Mouse (Mus musculus) ZHBTc4 (cell line): ENCODE measurements at regions not wholly inside any gene's neighbourhood (a gene's known extent, or its start where the extent isn't known, plus 50 kb on each side); places are given as distances from the start of the nearest gene placed in this dataset.

Experiments used
- DNase-seq: peaks from one replicate; pipeline ENCODE4 v3.0.0-alpha.2; 2011; ENCODE audit warnings: low read depth, low spot score

DNA sequence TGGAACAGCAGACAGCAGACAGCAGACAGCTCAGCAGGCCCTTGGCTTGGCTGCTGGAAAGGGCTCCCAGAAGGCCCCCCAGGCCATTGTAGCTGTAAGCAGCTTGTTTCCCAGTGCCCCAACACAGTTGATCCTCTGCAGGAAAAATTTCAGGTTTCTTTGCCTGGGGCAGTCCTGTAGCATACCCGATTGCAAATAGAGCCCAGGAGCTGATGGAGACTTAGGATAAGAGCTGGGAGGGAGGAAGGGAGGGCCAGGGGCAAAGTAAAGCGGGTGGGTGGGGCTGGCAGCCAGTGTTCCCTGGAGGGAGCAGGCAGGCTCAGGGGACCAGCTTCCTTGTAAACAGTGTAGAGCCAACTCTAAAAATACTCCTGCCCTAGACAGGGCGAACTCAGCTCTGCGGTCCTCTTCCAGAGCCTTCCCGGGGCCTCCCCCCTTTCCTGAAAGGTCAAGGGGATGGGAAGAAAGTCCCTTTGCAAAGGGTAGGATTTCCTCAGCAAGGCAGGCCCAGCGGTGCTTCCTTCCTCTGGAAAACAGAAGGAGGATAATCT lies 101.8 kb upstream of the Jun start:
- DNase-seq: peak; percentile 69

DNA sequence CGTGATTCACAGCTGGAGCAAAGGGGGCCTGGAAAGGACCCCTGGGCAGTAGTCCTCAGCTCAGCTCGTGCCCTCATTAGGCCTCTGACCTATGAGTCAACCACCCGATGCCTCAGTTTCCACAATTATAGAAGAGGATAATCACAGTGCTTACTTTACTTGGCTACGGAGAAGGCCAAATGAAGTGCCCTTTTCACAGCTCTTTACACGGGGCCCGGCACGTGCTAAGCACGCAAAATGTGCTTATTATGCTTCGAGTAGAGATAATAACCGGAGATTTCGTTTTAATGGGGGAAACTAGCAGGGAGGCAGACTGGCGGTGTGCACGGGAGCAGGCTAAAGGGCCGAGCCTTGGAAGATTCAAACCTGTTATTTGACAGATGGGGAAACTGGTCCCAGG lies 102.4 kb upstream of the Jun start:
- DNase-seq: no peak

DNA sequence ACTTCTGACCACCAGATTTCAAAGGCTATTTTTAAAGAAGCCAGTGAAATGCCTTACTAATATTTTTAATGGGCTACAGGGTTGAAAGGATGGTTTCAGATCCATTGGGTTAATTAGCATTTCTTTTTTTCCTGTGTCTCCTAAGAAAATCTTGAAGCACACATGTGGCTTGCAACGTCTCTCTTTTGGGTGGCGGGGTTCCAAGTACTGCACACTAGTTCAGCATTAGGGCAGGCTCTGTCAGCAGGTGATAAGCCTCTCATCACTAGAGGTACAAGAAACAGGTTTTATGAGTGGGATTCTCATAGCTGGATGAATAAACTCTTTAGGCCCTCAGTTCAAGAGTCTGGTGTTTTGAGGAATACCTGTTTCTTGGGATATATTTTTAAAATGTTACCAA lies 103.2 kb upstream of the Jun start:
- no peak for DNase-seq

DNA sequence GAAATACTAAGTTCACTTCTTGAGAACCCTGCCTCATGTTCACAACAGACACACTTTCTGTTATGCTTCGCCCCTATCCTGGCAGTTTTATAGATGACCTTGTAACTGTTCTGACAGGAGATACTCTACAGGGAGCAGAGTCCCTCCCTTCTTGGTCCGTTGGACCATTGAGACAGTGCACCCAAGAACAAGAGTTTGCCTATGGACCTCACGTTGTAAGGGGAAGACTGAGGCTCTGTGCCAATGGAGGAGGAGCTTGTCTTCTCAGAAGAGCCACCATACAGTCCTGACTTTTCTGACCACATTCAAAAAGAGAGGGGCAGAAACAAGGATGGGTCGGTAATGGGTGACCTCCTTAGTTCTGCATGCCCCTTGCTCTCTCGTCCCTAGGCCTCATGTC lies 103.8 kb upstream of the Jun start:
- no peak for DNase-seq

DNA sequence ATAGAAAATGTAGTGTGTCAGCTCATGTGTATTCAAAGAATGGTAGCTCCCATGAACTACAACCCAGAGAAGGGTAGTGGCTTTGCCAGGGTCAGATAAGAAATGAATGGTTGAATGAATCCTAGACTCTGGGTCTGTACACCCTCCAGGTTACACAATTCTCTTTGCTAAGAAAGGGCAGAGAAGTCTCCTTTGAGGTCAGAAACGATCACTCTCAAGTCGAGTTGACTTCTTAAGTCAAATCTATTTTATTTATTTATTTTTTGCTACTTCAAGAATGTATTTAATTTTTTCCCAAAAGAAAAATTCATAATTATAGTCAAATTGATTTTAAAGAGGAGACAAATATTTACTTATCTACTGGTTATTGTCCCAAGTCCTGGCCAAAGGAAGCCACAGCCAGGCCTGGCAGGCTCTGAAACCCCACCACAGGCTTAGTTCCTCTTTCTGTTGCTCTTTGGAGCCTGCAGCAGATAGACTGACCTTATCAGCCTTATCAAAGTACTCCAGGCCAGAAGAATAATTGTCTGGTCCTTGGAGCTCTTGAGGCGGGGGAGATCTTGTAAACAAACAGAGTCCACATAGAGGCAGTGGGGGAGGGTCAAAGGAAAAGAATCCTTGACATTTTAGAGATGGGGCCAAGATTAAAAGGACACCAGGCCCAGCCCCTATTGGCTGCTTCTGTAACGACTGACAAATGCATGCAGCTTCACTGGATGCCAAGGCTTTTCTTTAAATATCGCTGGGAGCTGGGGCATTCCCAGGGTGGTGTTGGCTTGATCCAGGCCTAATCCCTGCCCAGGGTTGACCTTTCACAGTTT lies 104.6 kb upstream of the Jun start:
- no peak for DNase-seq

DNA sequence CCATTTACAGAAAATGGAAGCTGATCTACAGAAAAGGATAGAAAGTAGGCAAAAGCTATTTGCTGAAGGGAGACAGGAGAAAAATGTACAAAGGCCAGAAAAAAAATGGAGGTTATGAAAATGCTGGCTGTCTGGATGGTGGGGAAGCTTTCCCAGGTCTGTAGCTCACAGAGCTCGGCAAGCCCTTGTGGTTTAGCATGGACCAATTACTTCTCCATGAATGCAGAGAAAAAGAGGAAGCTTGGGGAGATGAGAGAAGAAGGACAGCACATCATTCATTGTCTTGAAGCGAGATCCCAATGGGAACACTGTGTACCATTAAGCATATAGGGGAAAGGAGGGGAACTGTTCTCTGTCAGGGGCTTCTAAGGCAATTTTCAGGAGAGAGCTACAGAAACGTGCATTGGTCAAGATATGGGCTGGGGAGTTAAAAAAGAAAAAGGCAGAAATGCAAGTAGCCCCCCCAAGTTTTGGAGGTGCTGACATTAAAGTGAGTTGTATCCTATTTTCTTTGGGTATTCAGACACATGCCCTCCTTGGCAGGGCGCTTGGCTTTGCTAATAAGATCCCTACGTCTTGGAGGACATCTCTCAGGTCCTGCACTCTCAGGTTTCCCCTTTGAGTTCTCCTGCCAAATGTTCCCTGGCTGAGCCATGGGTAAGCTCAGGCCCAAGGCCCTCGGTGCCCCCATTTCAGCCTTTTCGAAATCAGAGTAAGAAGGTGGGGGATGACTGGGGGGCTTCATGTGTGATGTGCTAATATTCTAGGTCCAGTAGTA lies 105.8 kb upstream of the Jun start:
- DNase-seq: no peak

DNA sequence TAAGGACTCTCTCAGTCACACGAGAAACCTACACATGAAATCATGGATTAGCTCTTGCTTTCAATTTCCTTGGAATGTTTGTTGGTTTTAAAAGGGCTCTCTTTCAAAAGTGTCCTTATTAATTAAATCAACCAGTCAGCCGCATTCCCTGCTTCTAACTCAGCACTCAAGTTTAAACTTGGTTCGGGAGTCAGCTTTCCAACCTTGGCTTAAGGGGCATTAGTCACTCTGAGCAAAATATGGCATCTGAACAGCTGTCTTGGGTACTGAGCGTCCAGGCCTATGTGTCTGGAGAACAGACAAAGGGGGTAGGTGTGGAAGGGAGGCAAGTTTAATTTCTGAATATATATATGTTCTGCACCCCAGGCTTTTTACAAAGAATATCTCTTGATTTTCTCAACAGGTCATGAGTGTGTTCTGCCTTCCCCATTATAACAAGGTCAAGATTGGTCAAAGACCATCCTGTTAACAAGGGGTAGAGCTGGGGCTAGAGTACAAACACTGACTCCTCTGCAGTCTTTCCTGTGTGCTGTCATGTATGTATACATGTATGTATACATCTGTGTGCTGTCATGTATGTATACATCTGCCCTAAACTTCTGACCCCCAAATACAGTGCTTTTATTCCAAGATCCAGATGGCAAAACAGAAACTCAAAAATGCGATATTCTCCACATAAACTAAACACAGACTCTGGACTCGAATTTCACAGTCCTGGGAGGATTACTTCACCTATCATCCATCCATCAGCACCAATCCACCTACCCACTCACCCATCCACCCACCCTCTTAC lies 106.8 kb upstream of the Jun start:
- DNase-seq: no peak

DNA sequence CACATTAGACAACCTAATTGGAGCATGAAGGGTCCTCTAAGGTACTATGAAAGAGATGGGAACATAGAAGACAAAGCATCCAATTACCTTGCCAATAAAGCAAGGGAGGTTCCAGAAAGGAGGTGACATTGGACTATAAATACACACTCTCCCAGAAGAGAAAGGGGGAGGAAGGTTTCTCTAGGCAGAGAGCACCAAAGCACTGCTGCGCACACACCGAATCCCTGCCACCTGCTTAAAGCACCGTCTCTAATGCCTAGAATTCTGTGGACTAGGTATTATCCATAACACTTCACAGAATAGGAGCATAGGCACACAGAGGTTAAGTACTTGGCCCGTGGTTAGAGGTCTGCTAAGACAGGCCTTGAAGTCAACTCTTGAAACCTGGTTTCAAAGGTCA lies 107.8 kb upstream of the Jun start:
- no peak for DNase-seq

DNA sequence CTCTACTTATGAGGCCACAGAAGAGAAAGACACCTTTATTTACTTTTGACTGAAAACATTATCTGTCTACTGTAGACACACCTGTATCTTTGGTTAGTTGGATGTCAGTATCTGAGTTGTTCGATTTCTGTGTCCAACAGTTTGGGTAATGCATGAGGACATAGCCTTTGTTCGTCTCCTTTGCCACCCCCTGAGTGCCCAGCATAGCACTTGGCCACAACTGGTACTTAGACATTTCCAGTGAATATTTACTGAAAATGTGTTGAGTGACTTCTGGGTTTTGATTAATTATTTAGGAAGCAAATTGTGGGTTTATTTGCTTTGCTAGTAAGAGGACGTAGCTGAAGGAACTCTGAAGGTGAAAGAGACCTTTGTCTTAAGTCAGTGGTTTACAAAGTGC lies 108.4 kb upstream of the Jun start:
- no peak for DNase-seq

DNA sequence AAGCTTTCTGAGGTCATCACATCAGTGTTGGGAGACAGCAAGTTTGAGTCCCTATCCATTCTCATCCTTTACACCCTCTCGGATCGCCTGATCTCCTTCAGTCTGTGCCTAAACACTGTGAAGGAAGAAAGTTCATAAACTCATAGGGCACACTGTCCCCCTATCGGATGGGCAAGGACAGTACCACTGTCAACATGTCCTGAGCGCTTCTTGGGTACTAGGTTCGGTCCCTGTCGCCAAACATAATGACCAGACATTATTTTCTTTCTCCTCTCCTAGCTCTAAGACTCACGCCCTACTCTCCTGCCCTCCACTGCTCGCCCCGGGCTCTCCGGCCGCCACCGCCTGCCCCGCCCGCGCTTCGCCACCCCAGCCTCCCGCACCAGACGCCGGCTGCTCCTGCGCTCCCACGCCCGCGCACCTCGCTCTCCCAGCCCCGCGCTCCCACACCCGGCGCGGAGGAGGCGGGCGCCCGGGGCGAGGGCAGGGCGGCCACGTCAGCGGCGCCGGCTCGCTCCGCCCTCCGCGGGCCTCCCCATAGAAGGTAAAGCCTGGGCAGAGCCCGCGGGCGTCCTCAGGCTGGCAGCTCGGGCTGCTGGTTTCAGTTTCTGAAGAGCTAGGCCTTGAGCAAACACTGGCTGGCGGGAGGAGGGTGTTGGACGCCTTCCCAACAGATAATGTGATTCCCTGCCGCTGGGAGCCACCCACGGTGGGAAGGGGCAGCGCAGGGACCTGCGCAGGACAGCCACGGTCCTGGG lies 109.1 kb upstream of the Jun start:
- peak; percentile 87 for DNase-seq

DNA sequence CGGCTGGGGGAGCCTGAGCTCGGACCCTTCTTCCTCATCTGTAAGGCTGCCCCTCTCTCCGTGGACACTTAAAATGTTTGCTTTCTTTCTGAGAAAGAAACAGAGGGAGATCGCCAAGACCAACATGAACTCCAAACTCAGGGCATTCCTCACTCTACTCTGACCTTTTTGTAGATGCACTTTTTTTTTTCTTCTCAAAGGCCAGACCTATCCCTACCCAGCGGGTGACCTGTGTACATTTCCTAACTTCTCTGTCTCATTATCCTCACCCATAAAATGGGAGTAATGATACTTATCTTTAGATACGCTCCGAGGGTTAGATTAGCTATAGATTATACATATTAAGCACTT lies 109.6 kb upstream of the Jun start:
- DNase-seq: no peak

DNA sequence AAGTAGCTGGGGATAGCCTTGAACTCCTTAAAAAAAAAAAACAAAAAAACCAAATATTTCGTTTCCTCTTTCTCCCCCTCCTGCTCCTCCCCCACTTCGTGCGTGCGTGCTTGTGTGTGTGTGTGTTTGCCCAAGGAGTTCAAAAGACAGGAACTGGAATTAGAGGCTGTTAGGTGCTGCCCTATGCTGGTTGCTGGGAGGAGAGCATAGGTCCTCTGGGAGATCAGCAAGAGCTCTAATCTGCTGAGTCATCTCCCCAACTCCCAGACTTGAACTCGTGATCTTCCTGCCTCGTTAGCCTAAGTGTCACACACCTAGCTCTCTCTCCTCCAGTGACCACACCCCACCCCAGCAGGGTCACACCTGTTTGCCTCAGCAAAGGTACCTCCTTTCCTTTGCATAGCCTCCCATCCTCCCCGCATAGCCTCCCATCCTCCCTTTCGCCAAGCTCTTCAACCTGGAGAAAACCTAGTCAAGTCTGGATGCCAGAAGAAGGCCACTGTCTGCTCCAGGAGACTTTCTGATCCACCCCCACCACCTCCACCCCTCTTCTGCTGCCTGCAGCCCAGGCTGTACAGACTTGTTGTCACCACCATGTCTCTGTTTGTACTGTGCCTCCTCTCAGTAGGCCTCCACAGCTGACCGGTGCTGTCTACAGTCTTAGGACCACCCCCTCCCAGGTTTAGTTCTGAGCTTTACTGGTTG lies 110.5 kb upstream of the Jun start:
- peak; percentile 66 for DNase-seq

DNA sequence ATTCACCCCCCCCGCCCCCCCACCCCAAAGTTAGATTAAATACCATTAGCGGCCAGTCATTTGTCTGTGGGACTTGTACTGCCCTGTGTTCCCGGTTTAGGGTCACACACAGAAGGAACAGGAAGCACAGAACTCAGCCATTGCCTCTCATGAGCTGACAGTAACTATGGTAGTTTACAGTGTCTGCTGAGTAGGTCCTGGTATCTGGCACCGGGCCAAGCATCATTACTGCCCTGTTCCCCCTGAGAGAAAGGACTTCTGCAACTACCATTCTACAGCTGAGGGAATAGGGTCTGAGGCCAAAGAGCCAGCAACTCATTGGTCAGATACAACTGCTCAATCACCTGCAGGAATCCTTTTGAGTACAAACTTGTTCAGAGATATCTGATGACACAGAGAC lies 111.4 kb upstream of the Jun start:
- DNase-seq: no peak

DNA sequence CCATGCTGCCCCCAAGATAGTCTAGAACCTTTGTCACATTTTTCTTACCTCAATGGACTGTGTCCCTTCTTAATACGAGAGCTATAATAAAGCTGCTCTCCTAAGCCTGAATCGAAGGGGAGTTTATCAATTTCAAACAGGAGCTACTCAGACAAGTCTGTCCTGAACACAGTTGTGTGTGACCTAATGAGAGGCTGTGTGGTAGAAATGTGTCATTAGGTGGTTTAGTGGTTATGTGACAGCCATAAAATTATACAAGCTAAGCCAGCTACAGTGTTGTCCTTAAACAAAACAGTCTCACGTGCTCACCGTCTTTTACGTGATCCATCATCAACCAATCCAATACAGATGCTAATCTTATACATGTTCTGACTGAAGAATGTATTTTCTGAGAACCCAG lies 114.5 kb upstream of the Jun start:
- no peak for DNase-seq

DNA sequence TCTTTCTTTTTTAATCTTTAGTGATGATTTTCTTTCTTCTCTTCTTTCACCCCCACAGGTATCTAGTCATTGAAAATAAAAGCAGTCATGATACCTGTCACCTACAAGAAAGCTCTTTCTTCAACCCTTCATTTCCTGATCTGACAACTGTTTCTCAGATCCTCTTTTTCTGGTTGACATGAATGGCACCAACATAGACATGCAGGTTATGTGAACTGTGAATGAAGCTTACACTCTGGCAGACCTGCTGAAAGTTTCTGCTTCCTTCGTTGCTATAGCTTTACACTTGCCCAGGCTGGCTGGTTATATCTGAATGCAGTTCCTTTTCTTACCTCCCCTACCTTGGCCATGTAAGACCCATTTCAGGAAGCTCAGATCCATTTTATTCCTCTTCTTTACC lies 115.2 kb upstream of the Jun start:
- no peak for DNase-seq

DNA sequence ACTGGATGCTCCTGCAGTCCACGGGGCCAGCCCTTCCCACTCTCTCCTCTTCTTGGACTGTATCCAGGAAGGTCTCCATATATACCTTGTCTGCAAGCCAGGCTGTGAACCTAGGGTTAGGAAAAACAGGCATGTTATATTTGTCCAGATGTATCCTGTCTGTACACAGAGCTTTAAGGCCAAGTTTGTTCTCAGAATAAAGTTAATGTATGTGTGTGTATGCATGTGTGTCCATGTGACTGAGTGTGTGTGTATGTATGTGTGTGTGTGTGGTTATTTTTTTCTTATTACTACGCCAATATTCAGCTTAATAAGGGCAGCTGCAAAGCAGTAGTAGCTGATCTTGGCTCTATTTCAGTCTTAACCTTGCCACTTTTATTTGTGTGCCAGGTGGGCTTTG lies 117.7 kb upstream of the Jun start:
- DNase-seq: no peak

DNA sequence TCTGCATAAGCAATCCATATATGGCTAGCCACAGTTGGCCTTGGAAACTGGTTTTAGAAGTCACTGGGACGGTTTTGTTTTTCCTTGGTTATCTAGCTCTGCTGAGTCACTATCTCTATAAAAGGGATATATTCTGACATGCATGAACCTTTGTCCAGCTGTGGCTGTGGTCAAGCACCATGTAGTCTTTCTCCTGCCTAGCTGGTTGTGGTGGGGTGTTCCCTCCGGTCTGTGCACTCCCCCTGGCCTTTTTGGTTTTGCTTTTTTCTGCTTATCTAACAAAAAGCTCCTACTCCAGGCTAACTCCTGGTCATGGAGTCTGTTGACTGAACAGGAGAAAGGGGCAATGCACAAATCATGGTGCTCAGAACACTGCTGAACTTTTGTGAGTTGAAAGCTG lies 125.7 kb upstream of the Jun start:
- DNase-seq: no peak

DNA sequence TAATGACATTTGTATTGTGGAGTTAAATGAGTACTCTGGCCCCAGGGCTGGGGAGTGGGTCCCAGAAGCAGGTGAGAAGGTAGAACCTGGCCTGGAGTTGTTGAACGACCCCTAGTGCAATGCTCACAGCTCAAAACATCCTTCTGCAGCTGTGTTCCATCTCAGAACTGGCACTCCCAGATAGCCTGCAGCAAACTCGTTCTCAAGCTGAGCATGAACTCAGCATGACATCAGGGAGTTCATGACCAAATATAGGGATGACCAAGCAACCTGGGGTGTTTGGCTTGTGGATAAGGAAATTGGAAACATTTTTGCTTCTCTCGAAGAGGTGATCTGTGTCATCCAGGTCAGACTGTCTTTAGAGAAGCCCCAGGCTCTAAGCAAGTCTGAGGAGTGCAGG lies 126.4 kb upstream of the Jun start:
- no peak for DNase-seq

DNA sequence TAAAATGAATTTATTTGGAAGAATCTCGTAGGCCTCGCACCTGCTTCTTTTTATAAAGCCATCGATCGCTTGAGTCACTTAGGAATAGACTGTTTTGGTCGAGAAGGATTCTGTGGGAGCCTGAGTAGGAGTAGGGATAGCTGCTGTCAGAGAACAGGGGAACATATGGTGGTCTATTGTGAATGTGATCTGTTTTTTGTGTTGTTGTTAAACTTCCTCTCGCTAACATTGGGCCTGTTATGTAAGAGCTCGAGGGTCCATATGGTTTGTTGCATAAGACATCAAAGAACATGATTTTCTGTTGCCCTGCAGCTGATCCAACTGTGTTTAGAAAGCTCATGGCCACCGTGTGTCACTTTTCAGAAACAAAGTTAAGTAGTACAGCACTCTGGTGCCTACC lies 126.9 kb upstream of the Jun start:
- DNase-seq: no peak

DNA sequence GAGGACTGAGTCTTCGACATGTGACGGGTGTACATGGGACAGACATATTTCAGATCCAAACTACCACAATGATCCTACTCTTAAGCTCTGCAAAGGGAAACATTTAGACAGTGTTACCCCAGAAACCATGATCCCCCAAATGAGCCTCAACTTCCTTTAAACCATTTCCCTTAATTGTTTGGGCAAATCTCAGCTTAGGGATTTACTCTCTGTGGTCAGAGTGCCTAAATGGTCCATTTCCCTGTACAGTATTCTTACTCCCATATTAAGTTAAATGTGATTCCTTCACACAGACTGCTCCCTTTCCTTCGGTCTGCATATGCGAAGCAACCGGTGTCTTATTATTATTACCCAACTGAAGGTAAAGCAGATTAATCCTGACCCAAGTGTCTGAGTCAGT lies 128.4 kb upstream of the Jun start:
- DNase-seq: no peak

DNA sequence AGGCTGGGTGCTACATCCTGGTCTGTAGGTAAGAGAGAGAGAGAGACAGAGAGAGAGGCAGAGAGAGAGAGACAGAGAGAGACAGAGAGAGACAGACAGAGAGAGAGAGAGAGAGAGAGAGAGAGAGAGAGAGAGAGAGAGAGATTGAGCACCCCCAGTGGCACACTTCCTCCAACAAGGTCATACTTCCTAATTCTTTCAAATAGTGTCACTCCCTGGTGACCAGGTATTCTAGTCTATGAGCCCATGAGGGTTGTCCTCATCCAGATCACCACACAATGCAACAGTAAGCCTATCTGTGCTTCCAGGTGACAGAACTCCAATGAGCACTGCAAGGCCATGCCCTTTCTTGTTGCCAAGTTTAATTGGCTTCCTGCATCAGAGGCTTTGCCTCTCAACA lies 129.0 kb upstream of the Jun start:
- no peak for DNase-seq
